In the genomic region with DNA sequence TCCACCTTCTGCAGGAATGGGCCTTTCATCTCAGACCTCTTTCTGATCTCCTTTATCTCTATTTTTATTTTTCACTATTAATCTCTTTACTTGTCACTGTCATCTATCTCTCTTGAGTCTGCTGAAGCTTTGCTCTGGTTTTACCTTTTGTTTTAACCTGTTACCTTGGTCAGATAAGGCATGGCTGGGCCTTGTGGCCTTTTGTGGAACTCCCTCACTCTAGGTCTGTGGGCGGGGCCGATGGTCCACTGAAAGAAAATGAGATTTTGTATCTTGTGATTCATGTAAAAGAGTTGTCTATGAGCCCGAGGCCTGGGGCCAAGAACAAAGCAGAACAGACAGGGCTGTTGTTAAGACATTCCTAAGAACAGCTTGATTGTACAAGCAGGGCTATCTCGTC, we compare ENCODE assay signal across 24 mouse cellular contexts. TPM values are rescaled to one million over a fixed set of nuclear protein-coding genes. Genes with fewer than 3 reads are reported as not detected.
"Had no signal": no experiment of that assay in that cellular context is flagged by ENCODE, and none has a peak within 500 bp of the region (broad histone marks: within the 10 kb centered on the region; RNA-seq: fewer than 3 reads in every experiment).

No protein-coding gene starts in this region.

RNA-seq across cellular contexts. Expression of a gene that starts 19.5 kb away (rescaled TPM):
- polyA plus RNA-seq: heart, embryonic 10.5 days; heart, embryonic 11.5 days; heart, embryonic 12.5 days; heart, embryonic 13.5 days; hindbrain, embryonic 10.5 days; hindbrain, embryonic 11.5 days; hindbrain, embryonic 12.5 days; hindbrain, embryonic 13.5 days; hindbrain, embryonic 14.5 days; hindbrain, embryonic 15.5 days; hindbrain, embryonic 16.5 days; hindbrain, postnatal 0 days; intestine, embryonic 14.5 days; kidney, adult 2 months; kidney, embryonic 14.5 days; kidney, embryonic 15.5 days; kidney, embryonic 16.5 days; kidney, postnatal 0 days had no signal

RNA-seq across cellular contexts. Expression of a gene that starts 49.5 kb away (rescaled TPM):
- polyA plus RNA-seq: heart, embryonic 10.5 days; heart, embryonic 11.5 days; heart, embryonic 12.5 days; heart, embryonic 14.5 days; heart, embryonic 15.5 days; heart, embryonic 16.5 days; heart, postnatal 0 days; hindbrain, embryonic 10.5 days; hindbrain, embryonic 11.5 days; hindbrain, embryonic 12.5 days; hindbrain, embryonic 13.5 days; hindbrain, embryonic 15.5 days; intestine, embryonic 14.5 days; kidney, adult 2 months; kidney, embryonic 14.5 days; kidney, embryonic 15.5 days; kidney, embryonic 16.5 days; kidney, postnatal 0 days; large intestine, adult 2 months had no signal

RNA-seq across cellular contexts. Expression of a gene that starts 52.7 kb away (rescaled TPM):
- polyA plus RNA-seq: heart, embryonic 10.5 days; heart, embryonic 11.5 days; heart, embryonic 13.5 days; heart, embryonic 14.5 days; heart, embryonic 15.5 days; hindbrain, embryonic 10.5 days; hindbrain, embryonic 11.5 days; hindbrain, embryonic 13.5 days; hindbrain, embryonic 15.5 days; inflammation-experienced regulatory T-cells, adult 6 months; intestine, embryonic 14.5 days; kidney, embryonic 14.5 days; kidney, embryonic 15.5 days; kidney, postnatal 0 days had no signal
